Mouse (Mus musculus): ENCODE measurements around the gene Slc35a2.
"Not testable (repeated sequence)": the region's sequence is repeated elsewhere in the genome, so short reads cannot be mapped to it uniquely, and the experiment has no call there.

Gene Slc35a2

GRCm38 (mm10) chrX:7909242-7909641 lies 25.4 kb downstream of the Slc35a2 start, which contains the start of gene Gm10490:
Gene Gm10490 (plus strand): TSS chrX:7909542.
- not testable (repeated sequence) for DNase-seq

- DNase-seq = no peak
These were observed 26.6 kb downstream of the Slc35a2 start for GRCm38 (mm10) chrX:7910473-7910872.

- peak; percentile 47 to 55 for DNase-seq
These were observed 31.8 kb downstream of the Slc35a2 start for GRCm38 (mm10) chrX:7915669-7916068.

GRCm38 (mm10) chrX:7917960-7918359 lies 34.1 kb downstream of the Slc35a2 start:
- DNase-seq = not testable (repeated sequence)

- DNase-seq = peak; percentile 71 to 82
These were observed 36.0 kb downstream of the Slc35a2 start, which contains the start of gene Pcsk1n for GRCm38 (mm10) chrX:7919601-7920383. Gene Pcsk1n (plus strand): TSS chrX:7919822.

- DNase-seq = peak; percentile 42 to 63
These were observed 38.2 kb downstream of the Slc35a2 start for GRCm38 (mm10) chrX:7922032-7922431.

- no peak for DNase-seq
These were observed 42.4 kb downstream of the Slc35a2 start for GRCm38 (mm10) chrX:7926266-7926665.

- no peak for DNase-seq
These were observed 43.3 kb downstream of the Slc35a2 start for GRCm38 (mm10) chrX:7927116-7927515.

GRCm38 (mm10) chrX:7928270-7928790 lies 44.5 kb downstream of the Slc35a2 start, which contains the start of gene Eras:
Gene Eras (minus strand): TSS chrX:7928607.
- no peak for DNase-seq

GRCm38 (mm10) chrX:7936874-7937273 lies 53.0 kb downstream of the Slc35a2 start:
- peak in 1 of 2 experiments; percentile 19 for DNase-seq

- DNase-seq = no peak
These were observed 53.8 kb downstream of the Slc35a2 start for GRCm38 (mm10) chrX:7937667-7938066.

Data from cerebellum, postnatal 25 days (tissue).